Mouse (Mus musculus): ENCODE data around the gene Ooep.

GRCm38 (mm10) chr9:78347004-78347403 lies 31.5 kb downstream of the Ooep start:
- TF ChIP-seq CTCF (IDR thresholded peaks at IDR 0.05; ENCODE audit: low read depth, low read length): no peak
- no peak for TF ChIP-seq POLR2A (IDR thresholded peaks at IDR 0.05; ENCODE audit: borderline replicate concordance, low read depth, low read length)
